16 mouse cellular contexts compared by ENCODE assay signal in the genomic region with DNA sequence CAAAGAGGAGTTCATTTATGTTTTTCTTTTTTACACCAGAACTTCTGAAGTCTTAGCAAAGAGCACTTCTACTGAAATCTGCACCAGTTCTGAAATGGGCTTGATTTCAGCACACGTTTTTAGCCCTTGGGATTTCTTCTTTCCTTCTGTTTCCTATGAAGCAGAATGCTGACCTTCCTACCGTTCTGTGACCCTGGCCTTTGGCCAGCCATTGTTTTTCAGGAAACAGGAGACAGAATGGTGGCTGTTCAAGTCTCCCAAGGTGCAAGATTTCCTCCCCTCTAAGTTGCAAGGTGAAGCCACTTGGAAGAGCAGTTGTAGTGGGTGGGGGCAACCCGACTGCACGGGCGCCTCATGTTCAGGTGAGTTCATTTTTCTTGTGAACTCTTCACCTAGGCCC.
A peak's percentile ranks its signal among the peaks of the same experiment; 100 is the strongest.
DNase-seq lines count a peak whose midpoint lies in the region; ATAC-seq lines count a peak whose summit lies in the region.
"Had no signal": no experiment of that assay in that cellular context is flagged by ENCODE, and none has a peak within 500 bp of the region (broad histone marks: within the 10 kb centered on the region; RNA-seq: fewer than 3 reads in every experiment).

No protein-coding gene starts in this region.

- no peaks in the 10 kb centered on the region for H3K27me3 ChIP-seq in kidney, embryonic 14.5 days (ENCODE audit: control insufficient read depth, insufficient read depth, low read length)
- H3K27me3 ChIP-seq: hindbrain, embryonic 12.5 days; limb, embryonic 15.5 days; lung, embryonic 15.5 days; midbrain, embryonic 12.5 days had no signal

- DNase-seq in kidney, adult 11 months: peak; percentile 37
- DNase-seq in heart, adult 9 months (ENCODE audit: low spot score in 2 of 2): peak; percentile 35 to 51
- peak; percentile 53 for DNase-seq in heart, postnatal 4 days
- peak; percentile 66 to 75 for DNase-seq in kidney, postnatal 25 days
- no peak for DNase-seq in liver
- DNase-seq in right cerebral cortex, postnatal 36 days (ENCODE audit: low spot score in 2 of 2): no peak
- DNase-seq: cerebellum, adult 18-20 months; gastrocnemius, postnatal 14 days; right cerebral cortex, postnatal 25 days; thymus, adult 2 months had no signal

- H3K9ac ChIP-seq in kidney, embryonic 14.5 days (ENCODE audit: low read depth, low read length): no peak overlapping the region
- H3K9ac ChIP-seq: hindbrain, embryonic 12.5 days; limb, embryonic 15.5 days; lung, embryonic 15.5 days; midbrain, embryonic 12.5 days had no signal

- H3K9me3 ChIP-seq in kidney, embryonic 14.5 days (ENCODE audit: control insufficient read depth, low read length): no peaks in the 10 kb centered on the region
- H3K9me3 ChIP-seq: hindbrain, embryonic 12.5 days; limb, embryonic 15.5 days; lung, embryonic 15.5 days; midbrain, embryonic 12.5 days had no signal

- H3K4me2 ChIP-seq in kidney, embryonic 14.5 days (replicated peaks; ENCODE audit: low read depth, low read length): no peak overlapping the region
- H3K4me2 ChIP-seq: hindbrain, embryonic 12.5 days; limb, embryonic 15.5 days; lung, embryonic 15.5 days; midbrain, embryonic 12.5 days had no signal

- no peak for ATAC-seq in kidney, embryonic 14.5 days (ENCODE audit: low FRiP score, low TSS enrichment)
- ATAC-seq in megakaryocyte-erythroid progenitor cell, adult 5-6 weeks (replicated peaks; ENCODE audit: low FRiP score, low TSS enrichment, poor library complexity, severe bottlenecking): no peak

- H3K27ac ChIP-seq in kidney, embryonic 14.5 days (ENCODE audit: low read depth, low read length): no peak overlapping the region; the same call in 1 of the 2 replicates
- H3K27ac ChIP-seq: hindbrain, embryonic 12.5 days; limb, embryonic 15.5 days; midbrain, embryonic 12.5 days had no signal

- no peaks in the 10 kb centered on the region for H3K4me1 ChIP-seq in kidney, embryonic 14.5 days (ENCODE audit: control insufficient read depth, insufficient read depth, low read length)
- H3K4me1 ChIP-seq: hindbrain, embryonic 12.5 days; limb, embryonic 15.5 days; lung, embryonic 15.5 days; midbrain, embryonic 12.5 days had no signal

- H3K36me3 ChIP-seq in kidney, embryonic 14.5 days (ENCODE audit: control insufficient read depth, insufficient read depth, low read length): no peaks in the 10 kb centered on the region
- H3K36me3 ChIP-seq: hindbrain, embryonic 12.5 days; limb, embryonic 15.5 days; lung, embryonic 15.5 days; midbrain, embryonic 12.5 days had no signal

- no peak overlapping the region for H3K4me3 ChIP-seq in kidney, embryonic 14.5 days (ENCODE audit: low read length)
- H3K4me3 ChIP-seq: hindbrain, embryonic 12.5 days; limb, embryonic 15.5 days; lung, embryonic 15.5 days; midbrain, embryonic 12.5 days had no signal

- WGBS in kidney, embryonic 14.5 days: 64% methylated on average over 5 of the region's 5 CpGs

Comparison
In these comparisons a context has a peak if more than half of its experiments do, and no peak if none do; other contexts are left out.
1. DNase-seq: peak in kidney, adult 11 months (single experiment), heart, adult 9 months (2 of 2), heart, postnatal 4 days (single experiment) and kidney, postnatal 25 days (2 of 2); none in liver (single experiment) and right cerebral cortex, postnatal 36 days (0 of 2).